9 mouse cellular contexts compared by ENCODE assay signal in genomic region chr16:85677027-85677426, GRCm38 (mm10).
DNase-seq lines count a peak whose midpoint lies in the region; ATAC-seq and TF ChIP-seq lines count a peak whose summit lies in the region.
"Had no signal": no experiment of that assay in that cellular context is flagged by ENCODE, and none has a peak within 500 bp of the region (broad histone marks: within the 10 kb centered on the region; RNA-seq: fewer than 3 reads in every experiment).

No protein-coding gene starts in this region.

- intact Hi-C loops in left cerebral cortex, postnatal 36 days (cut with DNase I), result loop anchor here (5.0 to 10.0 kb wide), 6 partner anchors 302 to 940 kb away; partner anchors contain the start of gene Mrpl39

- WGBS in liver, embryonic 14.5 days (ENCODE audit: insufficient replicate concordance), result 24% methylated on average over 9 of the region's 9 CpGs
- 29% methylated on average over 9 of the region's 9 CpGs for WGBS in liver, embryonic 12.5 days (ENCODE audit: insufficient replicate concordance)
- WGBS in intestine, embryonic 16.5 days, result 31% methylated on average over 9 of the region's 9 CpGs

- no peaks in the 10 kb centered on the region for H3K36me3 ChIP-seq in liver, embryonic 14.5 days (replicated peaks; ENCODE audit: control insufficient read depth, insufficient read depth, low read depth)
- no peaks in the 10 kb centered on the region for H3K36me3 ChIP-seq in liver, embryonic 12.5 days
- H3K36me3 ChIP-seq in intestine, embryonic 16.5 days (ENCODE audit: control insufficient read depth, insufficient read depth, low read length), result no peaks in the 10 kb centered on the region
- H3K36me3 ChIP-seq in myocyte (ENCODE audit: control insufficient read depth, insufficient read depth), result no peaks in the 10 kb centered on the region
- H3K36me3 ChIP-seq: limb, embryonic 15.5 days had no signal

- no peak overlapping the region for H3K4me3 ChIP-seq in liver, embryonic 14.5 days (ENCODE audit: insufficient read depth in 1 of 2, low read depth in 2 of 2, low read length in 2 of 2)
- H3K4me3 ChIP-seq in liver, embryonic 12.5 days, result no peak overlapping the region
- H3K4me3 ChIP-seq in intestine, embryonic 16.5 days (ENCODE audit: low read length), result no peak overlapping the region
- H3K4me3 ChIP-seq in myocyte, result no peak overlapping the region
- H3K4me3 ChIP-seq: limb, embryonic 15.5 days had no signal

- TF ChIP-seq EP300 in liver, embryonic 14.5 days (IDR thresholded peaks at IDR 0.05; ENCODE audit: low read depth), result no peak

- no peak overlapping the region for H3ac ChIP-seq in myocyte (ENCODE audit: control insufficient read depth, insufficient read length)

- TF ChIP-seq POLR2A in myocyte (IDR thresholded peaks at IDR 0.05; ENCODE audit: insufficient read length, low read depth), result no peak

- H3K9ac ChIP-seq in liver, embryonic 14.5 days (replicated peaks), result no peak overlapping the region
- H3K9ac ChIP-seq in liver, embryonic 12.5 days, result no peak overlapping the region
- H3K9ac ChIP-seq in intestine, embryonic 16.5 days (ENCODE audit: low read depth, low read length), result no peak overlapping the region
- H3K9ac ChIP-seq: limb, embryonic 15.5 days had no signal

- peak; percentile 34 for TF ChIP-seq CTCF in liver, embryonic 14.5 days (IDR thresholded peaks at IDR 0.05; ENCODE audit: low read depth)

- DNase-seq in liver, embryonic 14.5 days (ENCODE audit: low read depth in 3 of 3, low spot score in 3 of 3), result no peak
- peak; percentile 29 for DNase-seq in cerebellum, adult 9-10 months
- peak; percentile 17 to 21 for DNase-seq in frontal cortex, postnatal 14 days (ENCODE audit: low spot score in 2 of 2)
- DNase-seq in left cerebral cortex, postnatal 36 days (ENCODE audit: low spot score in 2 of 2), result peak; percentile 18 to 26
- no peak for DNase-seq in thymus, postnatal 36 days

- no peaks in the 10 kb centered on the region for H3K9me3 ChIP-seq in liver, embryonic 14.5 days (ENCODE audit: control insufficient read depth, low read length)
- H3K9me3 ChIP-seq in liver, embryonic 12.5 days (replicated peaks), result no peaks in the 10 kb centered on the region
- no peaks in the 10 kb centered on the region for H3K9me3 ChIP-seq in intestine, embryonic 16.5 days (ENCODE audit: control insufficient read depth, low read length)
- H3K9me3 ChIP-seq: limb, embryonic 15.5 days had no signal

- H3K27me3 ChIP-seq in liver, embryonic 14.5 days (ENCODE audit: control insufficient read depth, insufficient read depth, low read length), result no peaks in the 10 kb centered on the region
- H3K27me3 ChIP-seq in liver, embryonic 12.5 days (replicated peaks), result no peaks in the 10 kb centered on the region
- no peaks in the 10 kb centered on the region for H3K27me3 ChIP-seq in intestine, embryonic 16.5 days (replicated peaks; ENCODE audit: control insufficient read depth, insufficient read depth, low read length)
- H3K27me3 ChIP-seq in myocyte (ENCODE audit: control insufficient read depth, insufficient read depth, insufficient read length), result no peaks in the 10 kb centered on the region
- H3K27me3 ChIP-seq: limb, embryonic 15.5 days had no signal

- no peaks in the 10 kb centered on the region for H3K79me2 ChIP-seq in myocyte (ENCODE audit: control insufficient read depth, insufficient read depth)

- no peak overlapping the region for H3K27ac ChIP-seq in liver, embryonic 14.5 days
- no peak overlapping the region for H3K27ac ChIP-seq in liver, embryonic 12.5 days
- H3K27ac ChIP-seq in intestine, embryonic 16.5 days (ENCODE audit: low read length), result no peak overlapping the region
- H3K27ac ChIP-seq: limb, embryonic 15.5 days had no signal

- H3K4me2 ChIP-seq in liver, embryonic 14.5 days (ENCODE audit: low read depth), result no peak overlapping the region
- no peak overlapping the region for H3K4me2 ChIP-seq in liver, embryonic 12.5 days
- H3K4me2 ChIP-seq in intestine, embryonic 16.5 days (ENCODE audit: low read depth, low read length), result no peak overlapping the region
- H3K4me2 ChIP-seq in myocyte (ENCODE audit: low read depth), result peak overlapping the region; percentile 9
- H3K4me2 ChIP-seq: limb, embryonic 15.5 days had no signal

- no peak for ATAC-seq in liver, embryonic 14.5 days (ENCODE audit: insufficient read depth)
- no peak for ATAC-seq in liver, embryonic 12.5 days
- peak; percentile 58; the same call in 1 of the 2 replicates for ATAC-seq in intestine, embryonic 16.5 days

- no peaks in the 10 kb centered on the region for H3K4me1 ChIP-seq in liver, embryonic 14.5 days (replicated peaks; ENCODE audit: control insufficient read depth in 2 of 2, insufficient read depth in 2 of 2, low read length in 1 of 2)
- no peaks in the 10 kb centered on the region for H3K4me1 ChIP-seq in liver, embryonic 12.5 days
- 0 out of 2 replicates have a peak, but pooled peaks cover 3% of the 10 kb centered on the region for H3K4me1 ChIP-seq in intestine, embryonic 16.5 days (ENCODE audit: control insufficient read depth, insufficient read depth, low read length)
- H3K4me1 ChIP-seq: limb, embryonic 15.5 days had no signal

TF ChIP-seq in myocyte, 11 proteins besides CTCF, POLR2A, EP300 and RAD21:
- TF ChIP-seq SRF (IDR thresholded peaks at IDR 0.05; ENCODE audit: control insufficient read depth, insufficient read length, low read depth), result no peak
- peak; percentile 30 for TF ChIP-seq USF1 (IDR thresholded peaks at IDR 0.05; ENCODE audit: low read depth)

Comparison
In these comparisons a context has a peak if more than half of its experiments do, and no peak if none do; other contexts are left out.
1. DNase-seq: peak in cerebellum, adult 9-10 months (single experiment), frontal cortex, postnatal 14 days (2 of 2) and left cerebral cortex, postnatal 36 days (2 of 2); none in liver, embryonic 14.5 days (0 of 3) and thymus, postnatal 36 days (0 of 2).